Mouse (Mus musculus): Measurements from ENCODE around the gene Agpat4. TPM values are rescaled to one million over a fixed set of nuclear protein-coding genes. Genes with fewer than 3 reads are reported as not detected.

Gene Agpat4
- polyA plus RNA-seq, 1 experiment, result 35.2 TPM

DNA sequence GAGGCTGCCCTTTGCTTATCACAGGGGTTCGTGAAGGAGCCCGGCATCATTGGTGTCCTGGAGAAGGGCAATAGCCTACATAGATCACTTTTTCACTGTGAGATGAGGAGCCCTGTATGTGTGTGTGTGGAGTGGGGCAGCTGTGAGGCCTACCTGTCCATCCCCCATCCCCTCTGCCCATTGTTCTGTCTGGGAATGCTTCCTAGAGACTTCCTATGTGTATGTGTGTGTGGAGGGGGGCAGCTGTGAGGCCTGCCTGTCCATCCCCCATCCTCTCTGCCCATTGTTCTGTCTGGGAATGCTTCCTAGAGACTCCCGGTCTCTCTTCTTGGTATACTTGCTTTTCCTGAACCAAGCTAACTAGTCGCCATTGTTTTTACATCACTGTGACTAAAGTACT lies 8.6 kb downstream of the Agpat4 start:
- TF ChIP-seq CTCF (IDR thresholded peaks at IDR 0.05; ENCODE audit: borderline replicate concordance, extremely low read depth, insufficient read depth, insufficient read length) (no peak), POLR2A (IDR thresholded peaks at IDR 0.05; ENCODE audit: borderline replicate concordance, extremely low read depth, insufficient read depth, insufficient read length, poor library complexity, severe bottlenecking) (no peak)
- no peak for DNase-seq (ENCODE audit: low read depth)

DNA sequence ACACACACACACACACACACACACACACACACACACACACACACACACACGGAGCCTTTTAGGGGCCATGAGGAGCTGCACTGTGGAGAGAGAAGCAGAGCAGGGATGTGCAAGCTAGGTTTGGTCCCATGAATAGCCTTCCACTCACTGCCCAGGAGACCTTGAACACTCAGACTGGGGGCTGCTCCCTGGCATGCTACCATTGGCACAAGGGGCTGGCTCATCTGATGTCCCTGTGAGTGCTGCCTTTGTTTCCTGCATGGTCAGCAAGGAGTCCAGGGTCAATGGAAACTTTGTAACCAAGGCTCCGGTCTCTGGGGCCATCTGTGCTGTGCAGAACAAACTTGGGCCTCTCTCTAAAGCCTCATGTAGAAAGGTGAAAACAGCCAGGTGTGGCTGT lies 10.5 kb downstream of the Agpat4 start:
- TF ChIP-seq CTCF (IDR thresholded peaks at IDR 0.05; ENCODE audit: borderline replicate concordance, extremely low read depth, insufficient read depth, insufficient read length) (no peak), POLR2A (IDR thresholded peaks at IDR 0.05; ENCODE audit: borderline replicate concordance, extremely low read depth, insufficient read depth, insufficient read length, poor library complexity, severe bottlenecking) (no peak)
- no peak for DNase-seq (ENCODE audit: low read depth)

DNA sequence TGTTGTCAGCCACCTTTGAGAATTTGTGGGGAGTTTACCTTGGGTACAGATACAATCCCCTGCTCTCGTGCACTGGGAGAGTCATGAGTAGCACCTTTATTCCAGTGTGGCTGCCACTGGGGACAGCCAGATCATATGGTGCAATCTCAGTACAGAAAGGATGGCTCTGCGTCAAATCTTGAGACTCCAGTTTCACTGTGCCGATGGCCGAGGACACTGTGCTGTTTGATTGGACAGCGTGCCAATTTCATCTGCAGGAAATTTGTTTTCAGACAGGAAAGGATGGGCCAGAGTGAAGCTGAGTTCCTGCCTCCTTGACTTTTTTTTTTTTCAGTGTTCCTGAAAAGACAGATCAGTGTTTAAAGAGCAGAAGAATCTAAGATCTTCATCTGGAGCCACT lies 12.7 kb downstream of the Agpat4 start:
- TF ChIP-seq CTCF (IDR thresholded peaks at IDR 0.05; ENCODE audit: borderline replicate concordance, extremely low read depth, insufficient read depth, insufficient read length) (no peak), POLR2A (IDR thresholded peaks at IDR 0.05; ENCODE audit: borderline replicate concordance, extremely low read depth, insufficient read depth, insufficient read length, poor library complexity, severe bottlenecking) (no peak)

DNA sequence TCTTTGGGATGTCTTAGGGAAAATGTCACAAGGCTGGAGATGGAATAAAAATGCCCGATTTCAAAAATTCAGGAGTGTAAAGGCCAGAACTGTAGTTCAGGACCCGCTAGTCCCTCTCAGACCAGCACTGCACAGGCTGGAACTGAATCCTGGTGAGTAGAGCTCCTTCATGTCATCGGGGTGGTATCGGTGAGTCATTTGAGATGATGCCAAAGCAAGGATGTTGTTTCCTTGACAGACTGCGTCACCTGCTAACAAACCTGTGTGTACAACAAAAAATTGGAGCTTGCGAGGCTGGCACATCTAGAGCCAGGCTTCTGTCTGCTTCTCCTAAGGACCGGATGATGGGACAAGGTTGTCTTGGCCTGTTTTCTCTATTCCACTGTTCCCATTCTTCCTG lies 13.1 kb downstream of the Agpat4 start:
- no peak for DNase-seq (ENCODE audit: low read depth)
- no peak for TF ChIP-seq POLR2A (IDR thresholded peaks at IDR 0.05; ENCODE audit: borderline replicate concordance, extremely low read depth, insufficient read depth, insufficient read length, poor library complexity, severe bottlenecking)
- no peak for TF ChIP-seq CTCF (IDR thresholded peaks at IDR 0.05; ENCODE audit: borderline replicate concordance, extremely low read depth, insufficient read depth, insufficient read length)

More for the DNA sequence above, 12.7 kb downstream of the Agpat4 start:
- DNase-seq (ENCODE audit: low read depth), result no peak

DNA sequence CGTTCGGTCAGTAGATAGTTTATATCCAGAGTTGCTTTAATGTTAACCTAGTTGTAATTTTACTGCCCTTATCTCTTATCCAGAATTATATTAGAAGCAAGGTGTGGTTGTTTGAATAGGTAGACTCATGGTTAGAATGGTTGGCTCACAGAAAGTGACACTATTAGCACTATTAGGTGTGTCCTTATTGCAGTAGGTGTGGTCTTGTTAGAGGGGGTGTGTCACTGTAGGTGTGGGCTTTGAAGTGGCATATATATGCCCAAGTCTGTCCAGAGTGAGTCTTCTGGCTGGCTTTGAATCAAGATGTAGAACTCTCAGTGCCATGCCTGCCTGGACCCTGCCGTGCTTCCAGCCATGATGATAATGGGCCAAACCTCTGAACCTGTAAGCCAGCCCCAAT lies 14.4 kb downstream of the Agpat4 start:
- no peak for DNase-seq (ENCODE audit: low read depth)
- TF ChIP-seq CTCF (IDR thresholded peaks at IDR 0.05; ENCODE audit: borderline replicate concordance, extremely low read depth, insufficient read depth, insufficient read length), result no peak
- no peak for TF ChIP-seq POLR2A (IDR thresholded peaks at IDR 0.05; ENCODE audit: borderline replicate concordance, extremely low read depth, insufficient read depth, insufficient read length, poor library complexity, severe bottlenecking)

DNA sequence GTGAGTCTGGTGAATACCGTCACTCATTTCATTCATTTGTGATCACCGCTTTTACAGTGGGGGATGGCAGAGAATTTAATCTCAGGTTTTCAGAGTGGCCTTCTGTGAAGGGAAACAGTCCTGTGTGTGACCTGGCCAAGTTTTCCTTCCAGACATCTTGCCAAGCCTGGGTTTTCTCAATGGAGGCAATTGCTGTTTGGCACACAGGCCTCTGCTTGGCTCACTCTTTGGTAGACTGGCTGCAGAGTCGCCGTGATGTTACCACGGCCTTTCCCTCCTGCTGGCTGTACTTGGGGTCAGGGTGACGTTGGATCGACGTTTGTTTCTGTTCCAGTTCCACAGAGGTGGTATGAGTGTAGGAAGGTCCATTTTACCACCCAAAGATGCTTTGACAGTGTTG lies 15.5 kb downstream of the Agpat4 start:
- TF ChIP-seq POLR2A (IDR thresholded peaks at IDR 0.05; ENCODE audit: borderline replicate concordance, extremely low read depth, insufficient read depth, insufficient read length, poor library complexity, severe bottlenecking), result no peak
- TF ChIP-seq CTCF (IDR thresholded peaks at IDR 0.05; ENCODE audit: borderline replicate concordance, extremely low read depth, insufficient read depth, insufficient read length), result no peak
- no peak for DNase-seq (ENCODE audit: low read depth)

DNA sequence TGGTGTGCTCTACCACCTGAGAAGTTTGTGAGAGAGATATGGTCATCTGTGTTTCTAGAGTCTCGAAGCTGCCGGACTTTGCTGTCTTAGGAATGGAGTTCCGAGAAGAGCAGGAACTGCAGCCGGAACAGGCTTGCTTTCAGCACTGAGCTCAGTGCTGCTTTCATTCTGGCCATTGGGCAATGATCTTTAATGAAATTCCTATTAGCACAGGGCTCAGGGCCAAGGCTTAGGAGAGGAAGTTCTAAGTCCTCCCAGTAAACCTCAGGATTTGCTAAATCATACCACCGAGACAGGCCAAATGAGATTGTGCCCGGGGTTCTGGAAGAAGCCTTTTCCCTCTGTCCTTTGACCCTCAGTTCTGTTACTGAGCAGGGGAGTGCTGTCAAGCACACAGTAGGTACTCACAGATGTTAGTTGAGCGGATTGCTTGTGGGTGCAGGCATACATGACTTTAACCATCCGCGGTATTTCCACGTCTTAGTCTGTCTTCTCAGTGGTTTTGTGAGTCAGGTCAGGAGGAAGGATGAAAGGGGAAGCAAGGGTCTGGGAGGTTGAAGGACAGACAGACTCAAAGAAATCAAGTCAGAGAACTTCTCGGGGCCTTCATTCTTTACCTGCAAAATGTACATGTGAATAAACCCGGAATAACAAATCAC lies 16.6 kb downstream of the Agpat4 start:
- TF ChIP-seq CTCF (IDR thresholded peaks at IDR 0.05; ENCODE audit: borderline replicate concordance, extremely low read depth, insufficient read depth, insufficient read length), result no peak
- no peak for TF ChIP-seq POLR2A (IDR thresholded peaks at IDR 0.05; ENCODE audit: borderline replicate concordance, extremely low read depth, insufficient read depth, insufficient read length, poor library complexity, severe bottlenecking)
- no peak for DNase-seq (ENCODE audit: low read depth)

DNA sequence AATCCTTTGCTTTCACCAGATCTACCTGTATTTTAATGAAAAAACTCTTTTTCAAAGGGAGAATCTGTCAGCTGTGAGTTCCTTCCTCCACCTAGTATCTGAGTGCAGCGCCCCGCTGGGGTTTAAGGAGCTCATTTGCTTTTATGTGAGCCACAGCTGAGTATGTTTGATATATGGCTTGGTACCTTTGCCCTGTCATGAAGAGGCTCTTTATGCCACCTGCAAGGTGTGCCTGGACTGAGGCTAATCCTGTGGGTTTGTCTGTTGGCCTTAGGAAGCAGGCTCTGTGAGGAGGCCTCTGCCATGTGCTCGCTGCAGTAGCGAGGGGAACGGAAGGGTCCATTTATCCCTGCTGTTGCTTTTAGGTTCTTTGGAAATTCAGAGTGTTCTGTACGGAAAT lies 19.9 kb downstream of the Agpat4 start:
- no peak for DNase-seq (ENCODE audit: low read depth)
- TF ChIP-seq CTCF (IDR thresholded peaks at IDR 0.05; ENCODE audit: borderline replicate concordance, extremely low read depth, insufficient read depth, insufficient read length) (no peak), POLR2A (IDR thresholded peaks at IDR 0.05; ENCODE audit: borderline replicate concordance, extremely low read depth, insufficient read depth, insufficient read length, poor library complexity, severe bottlenecking) (no peak)

DNA sequence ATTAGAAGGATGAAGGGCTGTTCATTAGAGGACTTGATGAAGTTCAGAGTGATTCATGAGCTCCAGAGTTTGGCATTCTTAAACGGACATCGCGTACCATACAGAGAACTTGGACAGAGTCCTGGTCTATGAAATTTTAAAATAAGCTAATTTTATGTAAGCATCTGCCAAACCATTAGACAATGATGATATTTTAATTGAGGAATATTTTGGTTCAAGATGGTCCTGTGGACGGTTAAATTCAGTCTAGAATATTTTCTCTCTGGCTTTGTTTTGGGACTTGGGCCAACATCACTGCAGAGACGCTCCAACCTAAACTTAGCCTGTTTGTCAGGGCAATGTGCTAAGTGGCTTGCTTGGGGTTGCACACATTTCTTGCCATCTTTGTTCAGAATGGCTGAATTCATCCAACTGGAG lies 25.5 kb downstream of the Agpat4 start:
- no peak for DNase-seq (ENCODE audit: low read depth)
- TF ChIP-seq POLR2A (IDR thresholded peaks at IDR 0.05; ENCODE audit: borderline replicate concordance, extremely low read depth, insufficient read depth, insufficient read length, poor library complexity, severe bottlenecking) (no peak), CTCF (IDR thresholded peaks at IDR 0.05; ENCODE audit: borderline replicate concordance, extremely low read depth, insufficient read depth, insufficient read length) (no peak)

DNA sequence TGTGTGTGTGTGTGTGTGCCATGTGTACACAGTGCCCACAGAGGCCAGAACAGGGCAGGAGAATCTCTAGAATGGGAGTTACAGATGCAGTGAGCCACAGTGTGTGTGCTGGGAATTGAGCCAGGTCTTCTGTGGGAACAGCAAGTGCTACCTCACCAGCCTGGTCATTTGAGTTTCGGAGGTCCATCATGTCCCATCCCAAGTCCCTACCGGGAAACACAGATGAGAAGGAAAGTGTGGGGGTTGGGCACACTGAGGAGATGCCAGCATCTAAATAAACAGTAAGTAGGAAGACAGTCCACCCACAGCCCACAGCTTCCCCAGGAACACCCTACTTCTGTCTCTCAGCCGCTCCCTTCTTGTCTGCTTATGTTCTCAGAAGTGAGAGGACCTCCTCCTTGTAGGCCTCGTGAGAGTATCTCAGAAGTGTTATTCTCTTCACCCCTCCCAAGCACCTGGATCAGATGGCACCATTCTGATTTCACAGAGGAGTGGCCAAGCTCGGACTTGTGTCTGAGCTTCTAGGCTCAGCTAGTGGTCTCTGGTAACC lies 27.7 kb downstream of the Agpat4 start:
- DNase-seq (ENCODE audit: low read depth), result no peak
- no peak for TF ChIP-seq POLR2A (IDR thresholded peaks at IDR 0.05; ENCODE audit: borderline replicate concordance, extremely low read depth, insufficient read depth, insufficient read length, poor library complexity, severe bottlenecking)
- no peak for TF ChIP-seq CTCF (IDR thresholded peaks at IDR 0.05; ENCODE audit: borderline replicate concordance, extremely low read depth, insufficient read depth, insufficient read length)

DNA sequence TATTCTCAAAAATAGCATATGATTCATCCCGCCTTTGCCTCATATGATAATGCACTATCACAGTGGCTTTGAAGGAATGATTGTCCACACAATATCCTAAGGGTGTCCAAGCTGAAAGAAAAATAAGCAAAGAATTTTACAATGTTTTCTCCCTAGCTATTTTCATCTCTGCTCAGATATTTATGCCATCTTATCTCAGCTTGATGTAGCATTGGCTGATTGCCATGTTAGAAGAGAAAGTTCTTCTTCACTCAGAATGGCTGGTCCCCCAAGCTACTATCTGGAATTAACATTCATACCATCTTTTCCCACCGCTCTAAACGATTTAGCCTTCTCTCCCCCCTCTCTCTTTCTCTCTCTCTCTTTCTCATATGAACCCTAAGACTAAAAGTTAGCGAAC lies 29.3 kb downstream of the Agpat4 start:
- no peak for TF ChIP-seq POLR2A (IDR thresholded peaks at IDR 0.05; ENCODE audit: borderline replicate concordance, extremely low read depth, insufficient read depth, insufficient read length, poor library complexity, severe bottlenecking)
- no peak for TF ChIP-seq CTCF (IDR thresholded peaks at IDR 0.05; ENCODE audit: borderline replicate concordance, extremely low read depth, insufficient read depth, insufficient read length)
- DNase-seq (ENCODE audit: low read depth), result no peak

DNA sequence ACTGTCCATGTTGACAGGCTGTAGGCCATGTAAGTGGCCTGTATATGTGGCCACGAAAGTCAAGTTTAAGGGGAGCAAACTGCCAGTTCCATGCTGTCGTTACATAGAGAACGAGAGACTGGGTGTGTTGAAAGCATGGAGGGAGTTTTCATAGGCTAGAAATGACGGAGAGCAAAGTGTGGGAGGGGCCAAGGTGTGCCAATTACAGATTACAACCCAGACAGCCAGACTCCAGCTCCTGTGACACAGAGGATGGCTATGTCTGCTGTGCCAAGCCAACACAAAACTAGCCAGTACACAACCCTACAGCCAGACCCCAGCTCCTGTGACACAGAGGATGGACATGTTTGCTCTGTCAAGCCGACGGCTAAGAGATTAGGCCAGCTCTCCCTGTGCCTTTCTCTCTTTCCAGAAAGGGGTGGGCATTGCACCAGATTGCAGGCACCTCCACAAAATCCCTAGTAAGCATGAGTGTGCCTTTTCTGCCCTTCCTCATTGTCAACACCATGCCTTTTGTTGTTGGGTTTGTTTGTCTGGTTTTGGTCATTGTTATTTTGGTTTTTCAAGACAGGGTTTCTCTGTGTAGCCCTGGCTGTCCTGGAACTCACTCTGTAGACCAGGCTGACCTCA lies 30.8 kb downstream of the Agpat4 start:
- no peak for TF ChIP-seq CTCF (IDR thresholded peaks at IDR 0.05; ENCODE audit: borderline replicate concordance, extremely low read depth, insufficient read depth, insufficient read length)
- no peak for TF ChIP-seq POLR2A (IDR thresholded peaks at IDR 0.05; ENCODE audit: borderline replicate concordance, extremely low read depth, insufficient read depth, insufficient read length, poor library complexity, severe bottlenecking)
- DNase-seq (ENCODE audit: low read depth), result no peak

Data from brain, embryonic 14.5 days (tissue).